21 mouse cellular contexts compared by ENCODE assay signal in genomic region chr13:15699116-15699515, GRCm38 (mm10).
DNase-seq lines count a peak whose midpoint lies in the region; ATAC-seq and TF ChIP-seq lines count a peak whose summit lies in the region.
"Had no signal": no experiment of that assay in that cellular context is flagged by ENCODE, and none has a peak within 500 bp of the region (broad histone marks: within the 10 kb centered on the region; RNA-seq: fewer than 3 reads in every experiment).

No protein-coding gene starts in this region.

- no peak for TF ChIP-seq POLR2A in limb, embryonic 14.5 days (IDR thresholded peaks at IDR 0.05; ENCODE audit: borderline replicate concordance, extremely low read depth, insufficient read depth, insufficient read length)

- 46% methylated on average over 6 of the region's 6 CpGs for WGBS in limb, embryonic 13.5 days
- 89% methylated on average over 6 of the region's 6 CpGs for WGBS in limb, embryonic 10.5 days
- 36% methylated on average over 6 of the region's 6 CpGs for WGBS in limb, embryonic 14.5 days
- 45% methylated on average over 6 of the region's 6 CpGs for WGBS in limb, embryonic 15.5 days
- 93% methylated on average over 6 of the region's 6 CpGs for WGBS in midbrain, embryonic 11.5 days

- peak; percentile 5 for DNase-seq in adrenal gland, postnatal 10 days
- DNase-seq in adrenal gland, adult 8-10 months, result no peak
- DNase-seq in limb, embryonic 10.5 days (ENCODE audit: low spot score), result no peak
- no peak for DNase-seq in limb, embryonic 14.5 days (ENCODE audit: low spot score)
- no peak for DNase-seq in right cerebral cortex, postnatal 36 days (ENCODE audit: low spot score in 2 of 2)
- DNase-seq in midbrain, embryonic 11.5 days (ENCODE audit: low spot score, missing footprints), result no peak
- DNase-seq: adrenal gland, adult 2 months; adrenal gland, postnatal 14 days; adrenal gland, postnatal 25 days; B cell, adult 2 months; cerebellum, adult 11 months; cerebellum, adult 11-12 months; cerebellum, adult 18-20 months; cerebellum, adult 2 months had no signal

- peak overlapping the region; percentile 30; the same call in 1 of the 2 replicates for H3K4me2 ChIP-seq in limb, embryonic 13.5 days (replicated peaks)
- H3K4me2 ChIP-seq in limb, embryonic 14.5 days (replicated peaks; ENCODE audit: low read depth, low read length, severe bottlenecking), result no peak overlapping the region
- no peak overlapping the region for H3K4me2 ChIP-seq in limb, embryonic 15.5 days
- H3K4me2 ChIP-seq in midbrain, embryonic 11.5 days, result no peak overlapping the region

- no peaks in the 10 kb centered on the region; the same call in 1 of the 2 replicates for H3K36me3 ChIP-seq in limb, embryonic 13.5 days
- H3K36me3 ChIP-seq in limb, embryonic 10.5 days, result peaks cover 20% of the 10 kb centered on the region
- H3K36me3 ChIP-seq in limb, embryonic 14.5 days (ENCODE audit: control insufficient read depth, insufficient read depth, low read length), result no peaks in the 10 kb centered on the region
- no peaks in the 10 kb centered on the region for H3K36me3 ChIP-seq in limb, embryonic 15.5 days
- no peaks in the 10 kb centered on the region for H3K36me3 ChIP-seq in midbrain, embryonic 11.5 days (ENCODE audit: control insufficient read depth, insufficient read depth, low read length)
- H3K36me3 ChIP-seq: G1E had no signal

- peaks cover 43% of the 10 kb centered on the region for H3K4me1 ChIP-seq in limb, embryonic 13.5 days
- no peaks in the 10 kb centered on the region for H3K4me1 ChIP-seq in limb, embryonic 10.5 days
- H3K4me1 ChIP-seq in limb, embryonic 14.5 days (ENCODE audit: control insufficient read depth, insufficient read depth, low read length), result peaks cover 32% of the 10 kb centered on the region; the same call in 1 of the 2 replicates
- peaks cover 2% of the 10 kb centered on the region; the same call in 1 of the 2 replicates for H3K4me1 ChIP-seq in limb, embryonic 15.5 days
- H3K4me1 ChIP-seq in midbrain, embryonic 11.5 days (ENCODE audit: control insufficient read depth, insufficient read depth, low read length), result no peaks in the 10 kb centered on the region

- ATAC-seq in limb, embryonic 13.5 days (ENCODE audit: low FRiP score, low read depth), result peak; percentile 63; the same call in 1 of the 2 replicates
- peak; percentile 61; the same call in 1 of the 2 replicates for ATAC-seq in limb, embryonic 14.5 days (ENCODE audit: low FRiP score, low read depth)
- no peak for ATAC-seq in limb, embryonic 15.5 days (ENCODE audit: insufficient number of reproducible peaks, low FRiP score, low TSS enrichment, low read depth)
- ATAC-seq in midbrain, embryonic 11.5 days (ENCODE audit: low FRiP score), result no peak
- ATAC-seq: activated CD4-positive, CD25-positive, alpha-beta regulatory T cell, adult 4 months; CD4-positive, CD25-positive, alpha-beta regulatory T cell, adult 4 months; Patski had no signal

- H3K4me3 ChIP-seq in limb, embryonic 13.5 days, result no peak overlapping the region
- H3K4me3 ChIP-seq in limb, embryonic 10.5 days, result no peak overlapping the region
- no peak overlapping the region for H3K4me3 ChIP-seq in limb, embryonic 14.5 days (replicated peaks; ENCODE audit: low read length)
- no peak overlapping the region for H3K4me3 ChIP-seq in limb, embryonic 15.5 days
- H3K4me3 ChIP-seq in midbrain, embryonic 11.5 days (ENCODE audit: low read depth, low read length), result no peak overlapping the region

- H3K9ac ChIP-seq in limb, embryonic 13.5 days, result no peak overlapping the region
- no peak overlapping the region for H3K9ac ChIP-seq in limb, embryonic 14.5 days (ENCODE audit: low read depth, low read length, severe bottlenecking)
- no peak overlapping the region for H3K9ac ChIP-seq in limb, embryonic 15.5 days
- no peak overlapping the region for H3K9ac ChIP-seq in midbrain, embryonic 11.5 days (ENCODE audit: low read length)

- no peaks in the 10 kb centered on the region for H3K9me3 ChIP-seq in limb, embryonic 13.5 days
- no peaks in the 10 kb centered on the region for H3K9me3 ChIP-seq in limb, embryonic 10.5 days (replicated peaks)
- H3K9me3 ChIP-seq in limb, embryonic 14.5 days (ENCODE audit: control insufficient read depth, low read length), result no peaks in the 10 kb centered on the region
- no peaks in the 10 kb centered on the region for H3K9me3 ChIP-seq in limb, embryonic 15.5 days
- H3K9me3 ChIP-seq in midbrain, embryonic 11.5 days (ENCODE audit: control insufficient read depth, low read length), result no peaks in the 10 kb centered on the region
- H3K9me3 ChIP-seq: G1E had no signal

- no peaks in the 10 kb centered on the region for H3K27me3 ChIP-seq in limb, embryonic 13.5 days
- no peaks in the 10 kb centered on the region for H3K27me3 ChIP-seq in limb, embryonic 10.5 days (ENCODE audit: low read depth, poor library complexity, severe bottlenecking)
- no peaks in the 10 kb centered on the region for H3K27me3 ChIP-seq in limb, embryonic 14.5 days (ENCODE audit: control insufficient read depth, insufficient read depth, low read length)
- no peaks in the 10 kb centered on the region for H3K27me3 ChIP-seq in limb, embryonic 15.5 days
- no peaks in the 10 kb centered on the region for H3K27me3 ChIP-seq in midbrain, embryonic 11.5 days (ENCODE audit: control insufficient read depth, insufficient read depth, low read length)
- H3K27me3 ChIP-seq: CH12.LX, Patski had no signal

- peak overlapping the region; percentile 67; the same call in 1 of the 2 replicates for H3K27ac ChIP-seq in limb, embryonic 13.5 days
- H3K27ac ChIP-seq in limb, embryonic 10.5 days, result no peak overlapping the region
- no peak overlapping the region for H3K27ac ChIP-seq in limb, embryonic 14.5 days (replicated peaks; ENCODE audit: low read depth, low read length)
- H3K27ac ChIP-seq in limb, embryonic 15.5 days, result peak overlapping the region; percentile 72
- no peak overlapping the region for H3K27ac ChIP-seq in midbrain, embryonic 11.5 days (ENCODE audit: low read depth, low read length)

Comparison
In these comparisons a context has a peak if more than half of its experiments do, and no peak if none do; other contexts are left out.
1. ATAC-seq: peak in limb, embryonic 13.5 days (single experiment) and limb, embryonic 14.5 days (single experiment); none in limb, embryonic 15.5 days (single experiment) and midbrain, embryonic 11.5 days (single experiment).
2. H3K27ac ChIP-seq: peak in limb, embryonic 13.5 days (single experiment) and limb, embryonic 15.5 days (single experiment); none in limb, embryonic 10.5 days (single experiment), limb, embryonic 14.5 days (single experiment) and midbrain, embryonic 11.5 days (single experiment).